Mouse (Mus musculus) left cerebral cortex, postnatal 4 days (tissue): ENCODE results near the gene Ccdc7a. TPM values are rescaled to one million over a fixed set of nuclear protein-coding genes. Genes with fewer than 3 reads are reported as not detected.
"Not testable (repeated sequence)": the region's sequence is repeated elsewhere in the genome, so short reads cannot be mapped to it uniquely, and the experiment has no call there.

ENCODE experiments used
- DNase-seq: peaks from one replicate; pipeline ENCODE4 v3.0.0-alpha.2; 2022
- intact Hi-C: fragments of 180-260 bp; cut with DNase I; formaldehyde crosslinking; loops from one replicate; pipeline ENCODE4 v1.15.1; 2025
- total RNA-seq, 2 experiments: library from RNA; stranded (reverse); gene quantifications; 2 replicates each; pipeline ENCODE4 v1.2.3; 2021

The Ccdc7a gene
- not detected for total RNA-seq

DNA sequence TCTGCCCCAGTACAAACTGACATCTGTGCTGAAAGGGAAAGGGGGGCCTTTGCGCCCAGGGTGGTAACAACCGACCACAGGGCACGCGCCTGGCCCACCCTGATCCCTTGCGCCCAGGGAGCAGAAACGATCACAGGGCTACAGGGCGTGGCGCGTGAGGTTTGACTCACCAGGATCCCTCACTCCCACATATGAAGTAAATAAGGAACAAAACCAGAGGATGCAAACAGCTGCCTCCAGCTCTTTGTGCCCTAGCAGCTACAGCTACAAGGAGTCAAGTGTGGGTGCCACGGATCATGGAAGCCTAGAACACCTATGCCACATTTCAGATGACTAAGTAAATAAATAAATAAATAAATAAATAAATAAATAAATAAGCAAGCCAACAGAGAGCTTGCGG lies at the start of gene Ccdc7a:
Gene Ccdc7a (minus strand): TSS at position 101 of the 400 bp plus-strand sequence.
- intact Hi-C loops, DNase-seq: not testable (repeated sequence)

DNA sequence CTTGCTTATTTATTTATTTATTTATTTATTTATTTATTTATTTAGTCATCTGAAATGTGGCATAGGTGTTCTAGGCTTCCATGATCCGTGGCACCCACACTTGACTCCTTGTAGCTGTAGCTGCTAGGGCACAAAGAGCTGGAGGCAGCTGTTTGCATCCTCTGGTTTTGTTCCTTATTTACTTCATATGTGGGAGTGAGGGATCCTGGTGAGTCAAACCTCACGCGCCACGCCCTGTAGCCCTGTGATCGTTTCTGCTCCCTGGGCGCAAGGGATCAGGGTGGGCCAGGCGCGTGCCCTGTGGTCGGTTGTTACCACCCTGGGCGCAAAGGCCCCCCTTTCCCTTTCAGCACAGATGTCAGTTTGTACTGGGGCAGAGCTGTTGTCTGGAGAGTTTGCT lies 1.5 kb upstream of the Ccdc7a start, which contains the start of gene Ccdc7b:
Gene Ccdc7b (plus strand): TSS at position 301 of the 400 bp plus-strand sequence.
- DNase-seq, intact Hi-C loops: not testable (repeated sequence)

DNA sequence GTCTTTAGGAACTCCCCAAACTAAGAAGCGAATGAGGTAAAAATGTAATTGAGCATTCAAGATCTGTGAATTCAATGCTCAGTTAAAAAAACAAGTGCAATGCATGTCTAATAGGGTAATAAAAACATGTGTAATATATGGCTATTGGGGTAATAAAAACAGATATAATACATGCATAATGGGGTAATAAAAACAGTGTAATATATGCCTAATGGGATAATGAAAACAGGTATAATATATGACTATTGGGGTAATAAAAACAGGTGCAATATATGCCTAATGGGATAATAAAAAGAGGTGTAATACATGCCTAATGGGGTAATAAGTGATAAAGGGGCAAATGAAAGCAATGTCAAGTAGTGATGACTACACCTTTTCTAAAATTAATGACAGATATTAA lies 73.9 kb downstream of the Ccdc7a start:
- intact Hi-C loops = no loop called here
- DNase-seq = no peak

DNA sequence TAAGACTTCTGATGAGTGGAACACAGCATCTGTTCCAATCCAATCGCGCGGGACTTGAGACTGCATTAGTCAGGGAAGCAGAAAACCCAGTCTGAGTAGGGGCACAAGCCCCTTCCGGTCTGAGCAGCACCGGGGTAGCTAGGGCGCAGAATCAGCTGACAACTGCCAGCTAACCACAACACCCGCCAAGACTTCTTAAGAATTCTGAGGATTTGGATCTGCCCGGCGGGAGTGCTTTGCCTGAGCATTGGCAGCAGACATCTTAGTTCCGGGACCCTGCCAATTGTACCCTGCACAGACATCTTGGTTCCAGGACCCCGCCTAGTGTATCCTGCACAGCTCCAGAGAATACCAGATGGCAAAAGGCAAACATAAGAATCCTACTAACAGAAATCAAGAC lies 116.4 kb downstream of the Ccdc7a start:
- peak; percentile 1 for DNase-seq
- intact Hi-C loops = not testable (repeated sequence)

GRCm38 (mm10) chr8:128941022-128941641 lies 124.2 kb downstream of the Ccdc7a start:
- DNase-seq = peak; percentile 44
- intact Hi-C loops = not testable (repeated sequence)

GRCm38 (mm10) chr8:128933446-128933845 lies 131.9 kb downstream of the Ccdc7a start:
- intact Hi-C loops = no loop called here
- no peak for DNase-seq

GRCm38 (mm10) chr8:128882719-128883118 lies 182.6 kb downstream of the Ccdc7a start:
- intact Hi-C loops = no loop called here
- DNase-seq = peak; percentile 17

DNA sequence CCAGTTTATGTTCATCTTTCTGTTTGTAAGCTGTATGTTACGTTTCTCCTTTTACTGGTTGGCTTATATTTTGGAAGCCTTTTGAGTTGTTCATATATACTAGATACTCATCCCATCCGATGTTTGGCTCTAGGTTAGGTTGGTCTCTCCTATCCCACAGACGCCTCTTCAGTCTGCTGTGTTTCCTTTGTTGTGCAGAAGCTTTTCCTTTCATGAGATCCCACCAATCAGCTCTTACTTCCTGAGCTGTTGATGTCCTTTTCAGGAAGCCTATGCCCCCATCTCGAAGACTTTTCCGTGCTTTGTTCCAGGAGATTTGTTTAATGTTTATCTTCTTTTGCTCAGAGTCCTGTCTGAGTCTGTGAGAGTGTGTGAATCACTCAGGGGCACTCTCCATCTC lies 221.6 kb downstream of the Ccdc7a start:
- intact Hi-C loops = no loop called here
- DNase-seq = no peak

GRCm38 (mm10) chr8:128812521-128812920 lies 252.8 kb downstream of the Ccdc7a start:
- intact Hi-C loops = no loop called here
- DNase-seq = no peak

- intact Hi-C loops = no loop called here
- no peak for DNase-seq
Observed at GRCm38 (mm10) chr8:128798594-128798993, 266.7 kb downstream of the Ccdc7a start, which contains the start of gene Gm3952. Gm3952 (minus strand) TSS chr8:128798694.

GRCm38 (mm10) chr8:128735692-128736091 lies 329.6 kb downstream of the Ccdc7a start:
- intact Hi-C loops = no loop called here
- no peak for DNase-seq

DNA sequence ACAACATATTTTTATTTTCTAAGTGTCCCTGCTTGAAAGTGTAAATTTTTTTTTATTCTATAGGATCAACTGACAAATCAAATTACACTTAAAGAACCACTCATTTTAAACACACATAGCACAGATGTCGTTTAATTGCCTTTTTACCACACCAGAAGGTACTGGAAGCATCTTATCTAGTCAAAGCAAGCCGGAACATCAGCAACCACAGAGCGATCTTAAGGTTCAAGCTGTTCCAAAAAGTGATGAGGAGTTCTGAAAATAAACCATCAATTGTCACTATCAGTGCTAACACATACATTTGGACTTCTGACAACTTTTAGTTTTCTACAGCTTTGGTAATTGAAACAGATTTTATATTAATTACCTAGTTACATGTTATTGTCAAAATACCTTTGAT lies 331.2 kb downstream of the Ccdc7a start:
- DNase-seq = no peak
- intact Hi-C loops = no loop called here

DNA sequence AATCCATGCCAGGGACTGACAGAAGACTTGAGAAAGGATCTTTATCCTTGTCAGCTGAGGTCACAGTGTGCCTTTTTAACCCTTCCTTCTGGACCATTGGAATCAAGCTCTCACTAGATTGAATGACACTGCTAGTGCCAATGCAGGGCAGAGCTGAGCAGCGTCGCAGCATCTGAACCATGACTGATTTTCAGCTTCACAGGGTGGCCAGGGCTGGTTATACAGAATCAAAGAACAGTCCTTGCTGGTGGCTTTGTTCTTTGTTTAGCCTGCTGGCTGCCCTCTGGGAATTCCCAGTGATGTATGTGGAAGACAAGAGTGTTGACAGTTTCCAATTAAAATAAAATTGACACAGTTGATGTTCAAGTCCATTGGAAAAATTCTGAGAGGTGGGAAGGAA lies 333.1 kb downstream of the Ccdc7a start:
- intact Hi-C loops = no loop called here
- peak; percentile 3 for DNase-seq

- intact Hi-C loops = no loop called here
- DNase-seq = no peak
Observed at GRCm38 (mm10) chr8:128727213-128727612, 338.1 kb downstream of the Ccdc7a start.

DNA sequence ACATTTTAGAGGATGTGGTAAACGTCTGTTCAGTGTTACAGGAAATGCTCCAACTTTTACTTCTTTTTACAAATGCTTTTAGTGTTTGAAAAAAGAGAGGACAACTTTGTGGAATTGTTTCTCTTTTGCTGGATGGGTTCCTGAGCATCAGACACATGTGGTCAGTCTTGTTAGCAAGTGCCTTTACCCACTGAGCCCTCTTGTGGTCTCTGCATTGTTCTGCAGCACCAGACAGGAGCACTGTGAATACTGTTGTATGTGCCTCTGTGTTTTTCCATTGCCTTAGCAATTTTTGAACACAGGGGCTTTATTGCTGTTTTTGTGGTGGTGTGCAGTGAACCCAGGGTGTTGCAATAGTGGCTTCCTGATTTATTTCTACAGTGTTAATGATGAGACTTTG lies 340.5 kb downstream of the Ccdc7a start:
- intact Hi-C loops = no loop called here
- peak; percentile 11 for DNase-seq

DNA sequence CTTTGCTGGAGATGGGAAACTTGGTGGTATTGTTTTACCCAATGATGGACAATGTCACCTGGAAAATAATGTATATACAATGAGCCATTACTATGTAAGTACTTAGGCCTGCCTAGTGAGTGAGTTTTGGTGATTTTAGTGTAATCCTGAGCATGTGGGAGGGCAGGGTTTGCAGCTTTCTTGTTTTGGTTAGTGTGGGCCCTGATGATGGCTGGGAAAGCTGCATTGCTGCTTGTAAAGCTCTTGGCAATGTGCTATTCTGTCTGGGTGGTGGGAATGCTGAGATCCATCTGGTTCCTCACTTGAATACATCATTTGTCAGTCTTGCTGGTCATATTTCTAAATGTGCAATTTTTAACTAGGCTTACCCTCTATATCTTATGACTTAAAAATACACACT lies 349.1 kb downstream of the Ccdc7a start:
- intact Hi-C loops = no loop called here
- DNase-seq = no peak

GRCm38 (mm10) chr8:128709261-128709660 lies 356.1 kb downstream of the Ccdc7a start:
- peak; percentile 80 for DNase-seq
- intact Hi-C loops = no loop called here

DNA sequence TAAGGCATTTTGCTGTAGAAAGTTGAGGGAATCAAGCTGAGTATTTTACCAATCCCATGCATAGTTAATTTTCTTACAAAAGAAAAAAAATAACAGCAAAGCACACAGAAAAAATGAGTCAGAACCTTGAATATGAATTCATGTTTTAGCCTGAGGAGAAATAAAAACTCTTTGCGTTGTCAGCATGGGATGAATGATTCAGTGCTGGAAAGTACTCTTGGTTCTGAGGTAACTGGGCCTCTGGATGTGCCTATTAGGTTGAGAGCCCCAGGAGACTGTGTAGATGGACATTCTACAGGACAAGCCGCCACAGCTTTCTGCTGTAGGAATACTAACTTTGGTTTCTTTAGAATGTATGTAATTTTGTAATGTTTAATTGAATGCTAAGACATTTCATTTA lies 360.5 kb downstream of the Ccdc7a start:
- no peak for DNase-seq
- intact Hi-C loops = no loop called here

- intact Hi-C loops = no loop called here
Observed at GRCm38 (mm10) chr8:128704376-128704775, 360.9 kb downstream of the Ccdc7a start.

DNA sequence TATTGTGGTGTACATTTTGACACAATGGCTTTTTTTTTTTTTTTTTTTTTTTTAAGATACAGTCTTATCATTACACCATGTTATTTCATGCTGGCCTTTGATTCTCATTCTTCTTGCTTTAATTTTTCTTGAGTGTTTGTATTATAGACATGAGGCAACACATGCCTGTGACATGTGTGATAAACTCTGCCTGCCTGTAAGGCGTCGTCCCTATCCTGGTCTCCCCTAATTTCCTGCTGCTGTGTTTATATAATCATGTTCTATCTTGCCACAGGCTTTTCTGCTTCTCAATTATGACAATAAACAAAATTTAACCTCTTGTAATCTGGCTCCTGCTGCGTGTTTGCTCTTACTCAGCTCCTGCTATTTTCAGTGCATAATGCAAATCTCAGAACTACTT lies 367.4 kb downstream of the Ccdc7a start:
- no peak for DNase-seq
- intact Hi-C loops = no loop called here

More at GRCm38 (mm10) chr8:128704376-128704775, 360.9 kb downstream of the Ccdc7a start:
- DNase-seq = no peak

GRCm38 (mm10) chr8:128696701-128697397 lies 368.5 kb downstream of the Ccdc7a start:
- intact Hi-C loops = no loop called here
- DNase-seq = no peak

DNA sequence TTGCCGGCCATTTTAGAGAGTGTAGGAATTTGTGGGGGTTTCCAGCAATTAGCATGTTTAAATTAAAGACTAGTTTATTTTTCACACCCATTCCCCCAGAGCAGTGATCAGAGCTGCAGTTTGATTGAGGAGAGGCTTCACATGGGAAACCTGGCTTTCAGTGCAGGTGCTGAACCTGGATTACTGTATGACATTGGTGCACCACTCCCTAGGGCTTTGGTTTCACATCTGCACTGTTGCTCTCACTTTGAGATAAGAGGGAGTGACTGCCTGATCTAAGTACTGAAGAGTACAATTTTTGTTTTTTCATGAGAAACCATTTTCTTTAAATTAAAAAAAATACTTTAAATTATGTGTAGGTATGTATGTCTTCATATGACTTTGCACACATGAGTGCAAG lies 375.3 kb downstream of the Ccdc7a start:
- no peak for DNase-seq
- intact Hi-C loops = no loop called here
